Mouse (Mus musculus): ENCODE measurements around the gene Dhx57. TPM values are rescaled to one million over a fixed set of nuclear protein-coding genes. Genes with fewer than 3 reads are reported as not detected.

Dhx57 gene
- total RNA-seq, 2 experiments from 2014 or later = 6.4 to 7.7 TPM

GRCm38 (mm10) chr17:80199160-80199778 lies 91.0 kb downstream of the Dhx57 start:
- DNase-seq (ENCODE audit: low spot score) = no peak

DNA sequence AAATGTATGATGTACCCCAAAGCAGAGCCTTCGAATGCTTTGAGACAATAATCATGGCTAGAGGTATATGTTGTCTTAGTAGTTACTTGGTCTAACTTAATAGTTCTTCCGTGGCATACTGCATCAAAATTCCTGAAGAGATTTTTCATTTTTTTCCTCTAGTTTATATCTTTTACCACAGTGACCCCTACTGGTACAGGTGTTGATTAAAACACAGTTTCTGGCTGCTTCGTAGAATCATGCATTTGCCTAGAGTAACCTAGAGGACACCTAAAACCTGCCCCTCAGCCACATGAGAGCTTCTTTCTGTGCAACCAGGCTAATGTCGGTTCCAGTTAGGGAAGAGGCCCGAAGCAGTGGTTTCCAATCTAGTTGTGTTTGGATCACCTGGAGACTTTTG lies 97.2 kb downstream of the Dhx57 start:
- DNase-seq (ENCODE audit: low spot score) = peak; percentile 23

Other genes with a start within 250 kb of the Dhx57 start
- 10 to 100 TPM; 15.0 to 15.3 TPM for gene Hnrnpll, start 228.1 kb downstream of the Dhx57 start, total RNA-seq (2021)
- 1 to 10 TPM; 2.5 to 2.8 TPM for gene Galm, start 163.0 kb downstream of the Dhx57 start, total RNA-seq (2021)
- 10 to 100 TPM; 26.3 to 31.9 TPM for gene Srsf7, start 83.2 kb downstream of the Dhx57 start, total RNA-seq (2021)
- not detected for gene Ttc39d, start 83.0 kb downstream of the Dhx57 start, total RNA-seq (2021)
- 1 to 10 TPM; 7.1 to 7.8 TPM for gene Gemin6, start 66.0 kb downstream of the Dhx57 start, total RNA-seq (2021)
- 1 to 10 TPM; 6.9 to 7.4 TPM for gene Morn2, start 273 bp downstream of the Dhx57 start, total RNA-seq (2021)
- gene Arhgef33, start 16.9 kb upstream of the Dhx57 start, total RNA-seq (2021) = not detected
- not detected for gene Gm10190, start 83.1 kb upstream of the Dhx57 start, total RNA-seq (2021)
- gene Sos1, start 190.0 kb upstream of the Dhx57 start, total RNA-seq (2021) = 10 to 100 TPM; 15.0 to 15.6 TPM

All from gastrocnemius, adult 18-20 months (tissue).